Mouse (Mus musculus): Measurements from ENCODE around the gene Noxa1. TPM values are rescaled to one million over a fixed set of nuclear protein-coding genes. Genes with fewer than 3 reads are reported as not detected.

Noxa1 gene
- polyA plus RNA-seq, 1 experiment, result not detected

DNA sequence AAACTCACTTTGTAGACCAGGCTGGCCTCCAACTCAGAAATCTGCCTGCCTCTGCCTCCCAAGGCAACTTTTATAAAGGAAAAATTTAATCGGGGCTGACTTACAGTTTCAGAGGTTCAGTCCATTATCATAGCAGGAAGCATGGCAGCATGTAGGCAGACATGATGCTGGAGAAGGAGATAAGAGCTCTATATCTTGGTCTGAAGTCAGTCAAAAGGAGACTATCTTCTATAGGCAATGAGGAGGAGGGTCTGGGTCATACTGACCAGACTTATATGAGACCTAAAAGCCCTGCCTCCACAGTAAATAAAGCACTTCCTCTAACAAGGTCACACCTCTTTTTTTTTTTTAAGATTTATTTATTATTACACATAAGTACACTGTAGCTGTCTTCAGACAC is 30.7 kb downstream of the Noxa1 start:
- H3K27me3 ChIP-seq (replicated peaks; ENCODE audit: control insufficient read depth, insufficient read depth, low read length), result no peaks in the 10 kb centered on the region
- no peak for DNase-seq
- H3K27ac ChIP-seq (ENCODE audit: insufficient read depth, low read depth, low read length), result no peak overlapping the region
- H3K36me3 ChIP-seq (ENCODE audit: control insufficient read depth, insufficient read depth, low read length), result no peaks in the 10 kb centered on the region
- TF ChIP-seq POLR2A (IDR thresholded peaks at IDR 0.05; ENCODE audit: low read depth, low read length), result no peak
- TF ChIP-seq CTCF (conservative IDR thresholded peaks at IDR 0.05; ENCODE audit: insufficient read depth, insufficient read length, low read depth, low read length), result no peak
- no peak overlapping the region for H3K4me3 ChIP-seq (ENCODE audit: insufficient read depth, low read depth, low read length)
- WGBS, result 98% methylated on average over 1 of the region's 1 CpGs
- H3K4me1 ChIP-seq (ENCODE audit: control insufficient read depth, insufficient read depth, low read length), result no peaks in the 10 kb centered on the region; the same call in 1 of the 2 replicates

DNA sequence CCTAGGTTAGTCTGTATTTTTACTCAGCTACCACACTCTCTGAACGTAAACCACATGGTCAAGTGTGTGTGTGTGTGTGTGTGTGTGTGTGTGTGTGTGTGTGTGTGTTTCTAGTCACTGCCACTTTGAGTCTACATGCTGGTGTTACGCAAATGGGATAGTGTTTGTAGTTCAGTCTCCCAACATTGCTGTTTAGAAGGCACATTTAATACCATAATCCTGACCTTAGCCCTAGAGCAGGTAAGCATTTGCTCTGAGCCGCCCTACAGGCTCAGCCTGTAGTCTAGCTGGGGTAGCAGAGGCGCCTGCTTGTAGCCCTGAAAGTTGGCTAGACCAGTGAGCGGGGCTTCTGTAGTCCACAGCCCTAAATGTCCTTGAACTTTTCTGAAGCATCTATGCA is 31.4 kb downstream of the Noxa1 start:
- no peak for TF ChIP-seq CTCF (conservative IDR thresholded peaks at IDR 0.05; ENCODE audit: insufficient read depth, insufficient read length, low read depth, low read length)
- TF ChIP-seq POLR2A (IDR thresholded peaks at IDR 0.05; ENCODE audit: low read depth, low read length), result no peak
- Histone ChIP-seq H3K4me1 (ENCODE audit: control insufficient read depth, insufficient read depth, low read length) (no peaks in the 10 kb centered on the region), H3K36me3 (ENCODE audit: control insufficient read depth, insufficient read depth, low read length) (no peaks in the 10 kb centered on the region), H3K27me3 (replicated peaks; ENCODE audit: control insufficient read depth, insufficient read depth, low read length) (no peaks in the 10 kb centered on the region), H3K27ac (ENCODE audit: insufficient read depth, low read depth, low read length) (no peak overlapping the region), H3K4me3 (ENCODE audit: insufficient read depth, low read depth, low read length) (no peak overlapping the region)
- DNase-seq, result no peak
- 97% methylated on average over 5 of the region's 5 CpGs for WGBS

DNA sequence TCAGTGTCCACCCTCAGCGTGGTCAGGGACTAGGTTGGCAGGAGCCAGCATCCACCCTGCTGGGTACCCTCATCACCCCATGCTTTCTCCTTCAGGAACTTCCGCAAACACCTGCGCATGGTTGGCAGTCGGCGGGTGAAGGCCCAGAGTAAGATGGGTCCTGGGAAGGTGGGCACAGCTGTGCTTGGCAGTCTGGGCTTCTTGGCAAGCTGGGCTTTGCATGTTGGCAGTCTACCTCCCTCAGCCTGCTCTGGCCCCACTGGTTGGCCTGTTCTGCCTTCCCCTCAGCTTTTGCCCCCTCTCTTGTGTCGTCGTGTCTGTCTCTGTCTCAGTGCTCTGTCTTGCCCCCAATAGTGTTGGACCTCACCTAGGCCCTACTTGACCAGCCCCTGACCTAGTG is 36.0 kb downstream of the Noxa1 start:
- H3K36me3 ChIP-seq (ENCODE audit: control insufficient read depth, insufficient read depth, low read length), result no peaks in the 10 kb centered on the region
- H3K27me3 ChIP-seq (replicated peaks; ENCODE audit: control insufficient read depth, insufficient read depth, low read length), result no peaks in the 10 kb centered on the region
- no peak for DNase-seq
- no peak overlapping the region for H3K4me3 ChIP-seq (ENCODE audit: insufficient read depth, low read depth, low read length)
- TF ChIP-seq POLR2A (IDR thresholded peaks at IDR 0.05; ENCODE audit: low read depth, low read length) (no peak), CTCF (conservative IDR thresholded peaks at IDR 0.05; ENCODE audit: insufficient read depth, insufficient read length, low read depth, low read length) (no peak)
- 0 out of 2 replicates have a peak, but pooled peaks cover 4% of the 10 kb centered on the region for H3K4me1 ChIP-seq (ENCODE audit: control insufficient read depth, insufficient read depth, low read length)
- no peak overlapping the region for H3K27ac ChIP-seq (ENCODE audit: insufficient read depth, low read depth, low read length)
- 95% methylated on average over 7 of the region's 7 CpGs for WGBS

DNA sequence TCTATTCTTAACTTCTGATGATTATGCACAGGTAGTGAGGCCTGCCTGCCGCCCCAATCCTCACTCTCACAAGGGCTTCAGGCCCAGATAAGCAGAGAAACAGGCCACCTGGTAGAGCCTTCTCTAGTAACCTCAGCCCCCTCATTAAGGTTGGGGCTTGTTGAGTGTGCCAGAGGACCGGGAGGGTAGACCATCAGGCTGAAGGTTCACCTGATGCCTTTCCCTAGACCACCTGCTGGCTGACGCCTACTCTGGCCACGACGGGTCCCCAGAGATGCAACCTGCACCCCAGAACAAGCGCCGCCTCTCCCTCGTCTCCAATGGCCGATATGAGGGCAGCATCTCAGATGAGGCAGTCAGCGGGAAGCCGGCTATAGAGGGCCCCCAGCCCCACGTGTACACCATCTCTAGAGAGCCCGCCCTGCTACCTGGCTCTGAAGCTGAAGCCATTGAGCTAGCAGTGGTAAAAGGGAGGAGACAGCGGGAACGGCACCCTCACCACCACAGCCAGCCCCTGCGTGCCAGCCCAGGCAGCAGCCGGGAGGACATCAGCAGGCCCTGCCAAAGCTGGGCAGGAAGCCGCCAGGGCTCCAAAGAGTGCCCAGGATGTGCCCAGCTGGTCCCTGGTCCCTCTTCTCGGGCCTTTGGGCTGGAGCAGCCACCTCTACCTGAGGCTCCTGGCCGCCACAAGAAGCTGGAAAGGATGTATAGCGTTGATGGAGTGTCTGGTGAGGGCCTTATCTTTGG is 39.4 kb downstream of the Noxa1 start:
- Histone ChIP-seq H3K4me3 (ENCODE audit: insufficient read depth, low read depth, low read length) (no peak overlapping the region), H3K27ac (ENCODE audit: insufficient read depth, low read depth, low read length) (no peak overlapping the region), H3K27me3 (replicated peaks; ENCODE audit: control insufficient read depth, insufficient read depth, low read length) (no peaks in the 10 kb centered on the region), H3K36me3 (ENCODE audit: control insufficient read depth, insufficient read depth, low read length) (no peaks in the 10 kb centered on the region), H3K4me1 (ENCODE audit: control insufficient read depth, insufficient read depth, low read length) (0 out of 2 replicates have a peak, but pooled peaks cover 4% of the 10 kb centered on the region)
- no peak for TF ChIP-seq POLR2A (IDR thresholded peaks at IDR 0.05; ENCODE audit: low read depth, low read length)
- no peak for TF ChIP-seq CTCF (conservative IDR thresholded peaks at IDR 0.05; ENCODE audit: insufficient read depth, insufficient read length, low read depth, low read length)
- DNase-seq, result no peak
- WGBS, result 93% methylated on average over 21 of the region's 21 CpGs

DNA sequence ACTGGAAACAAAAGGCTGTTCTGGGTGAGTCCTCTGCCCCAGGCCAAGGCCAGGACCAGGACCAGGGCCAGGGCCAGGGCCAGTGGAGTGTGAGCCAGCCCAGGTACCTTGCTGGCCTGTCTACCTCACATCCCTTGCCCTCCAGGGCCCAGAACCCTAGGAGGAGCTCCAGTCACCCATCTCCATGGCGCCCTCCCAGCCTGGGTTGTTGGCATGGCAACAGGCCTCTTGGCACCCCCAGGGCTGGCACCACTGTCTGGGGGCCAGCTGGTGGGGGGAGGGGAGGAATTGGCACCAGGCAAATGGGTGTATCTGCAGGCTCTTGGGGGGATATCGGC is 39.9 kb downstream of the Noxa1 start:
- peak overlapping the region; percentile 72 for H3K4me3 ChIP-seq (ENCODE audit: insufficient read depth, low read depth, low read length)
- no peaks in the 10 kb centered on the region for H3K27me3 ChIP-seq (replicated peaks; ENCODE audit: control insufficient read depth, insufficient read depth, low read length)
- no peak overlapping the region for H3K27ac ChIP-seq (ENCODE audit: insufficient read depth, low read depth, low read length)
- 53% methylated on average over 2 of the region's 2 CpGs for WGBS
- TF ChIP-seq POLR2A (IDR thresholded peaks at IDR 0.05; ENCODE audit: low read depth, low read length), result no peak
- no peak for TF ChIP-seq CTCF (conservative IDR thresholded peaks at IDR 0.05; ENCODE audit: insufficient read depth, insufficient read length, low read depth, low read length)
- 0 out of 2 replicates have a peak, but pooled peaks cover 4% of the 10 kb centered on the region for H3K4me1 ChIP-seq (ENCODE audit: control insufficient read depth, insufficient read depth, low read length)
- no peaks in the 10 kb centered on the region for H3K36me3 ChIP-seq (ENCODE audit: control insufficient read depth, insufficient read depth, low read length)
- peak; percentile 27 for DNase-seq

DNA sequence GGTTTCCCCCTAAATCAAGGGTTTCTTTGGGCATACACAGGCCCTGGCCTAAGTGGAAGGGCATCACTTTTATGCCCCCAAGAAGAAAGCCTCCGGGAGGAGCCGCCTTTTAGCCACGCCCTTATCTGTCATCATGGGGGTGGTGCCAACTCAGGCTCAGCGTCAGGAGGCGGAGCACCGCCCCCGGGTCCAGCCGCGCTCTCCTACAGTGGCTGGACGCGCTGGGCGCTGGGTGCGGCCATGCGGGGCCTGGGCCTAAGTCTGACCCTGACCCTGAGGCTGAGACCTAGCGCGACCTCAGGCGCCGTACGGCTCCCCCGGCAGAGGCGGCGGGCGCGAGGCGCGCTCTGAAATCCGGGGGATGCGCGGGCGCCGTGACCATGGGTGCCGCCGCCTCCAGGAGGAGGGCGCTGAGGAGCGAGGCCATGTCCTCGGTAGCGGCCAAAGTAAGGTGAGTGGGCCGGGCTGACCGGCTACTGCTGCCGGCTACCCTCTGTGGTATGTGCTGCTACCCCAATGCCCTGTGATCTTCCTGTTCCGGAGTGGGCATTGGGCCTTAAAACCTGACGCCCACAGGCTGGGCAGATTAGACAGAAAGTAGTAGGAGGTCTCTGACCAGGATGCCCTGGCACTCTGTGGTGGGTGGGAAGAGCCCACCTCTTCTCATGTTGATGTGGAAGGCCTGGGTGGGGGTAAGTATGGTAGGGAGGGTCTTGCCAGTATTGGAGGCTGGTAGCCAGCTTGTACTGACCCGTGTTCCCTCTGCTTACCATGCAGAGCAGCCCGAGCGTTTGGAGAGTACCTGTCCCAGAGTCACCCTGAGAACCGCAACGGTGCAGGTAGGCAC is 40.5 kb downstream of the Noxa1 start, which contains the start of gene Nsmf:
Gene Nsmf, plus strand, starts transcription at position 135 of the 847 bp plus-strand sequence.
- Histone ChIP-seq H3K27me3 (replicated peaks; ENCODE audit: control insufficient read depth, insufficient read depth, low read length) (no peaks in the 10 kb centered on the region), H3K27ac (ENCODE audit: insufficient read depth, low read depth, low read length) (0 out of 2 replicates have a peak within 1 kb of the TSS, but pooled peaks have one; percentile 13), H3K4me3 (ENCODE audit: insufficient read depth, low read depth, low read length) (peak within 1 kb of the TSS; percentile 72), H3K36me3 (ENCODE audit: control insufficient read depth, insufficient read depth, low read length) (no peaks in the 10 kb centered on the region), H3K4me1 (ENCODE audit: control insufficient read depth, insufficient read depth, low read length) (0 out of 2 replicates have a peak, but pooled peaks cover 4% of the 10 kb centered on the region)
- WGBS, result 2% methylated on average over 47 of the region's 47 CpGs
- TF ChIP-seq POLR2A (IDR thresholded peaks at IDR 0.05; ENCODE audit: low read depth, low read length) (peak; percentile 36), CTCF (conservative IDR thresholded peaks at IDR 0.05; ENCODE audit: insufficient read depth, insufficient read length, low read depth, low read length) (no peak)
- DNase-seq, result peak; percentile 92

DNA sequence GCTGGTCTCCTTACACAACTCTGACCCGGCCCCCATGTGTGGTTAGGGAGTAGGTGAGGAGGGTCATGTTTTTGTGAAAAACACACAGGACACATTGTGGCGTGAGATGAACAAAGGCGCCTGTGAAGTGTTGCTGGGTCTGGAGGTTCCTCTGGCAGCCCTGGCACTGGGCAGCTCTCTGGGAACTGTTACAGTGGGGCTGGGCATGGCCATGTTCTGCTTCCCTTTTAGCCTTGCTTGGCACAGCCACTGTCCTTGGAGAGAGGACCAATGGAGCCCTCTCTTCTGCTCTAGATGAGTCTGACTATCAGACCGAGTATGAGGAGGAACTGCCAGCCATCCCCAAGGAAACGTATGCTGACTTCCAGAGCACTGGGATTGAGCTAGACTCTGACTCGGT is 41.8 kb downstream of the Noxa1 start:
- no peak for DNase-seq
- Histone ChIP-seq H3K27me3 (replicated peaks; ENCODE audit: control insufficient read depth, insufficient read depth, low read length) (no peaks in the 10 kb centered on the region), H3K4me3 (ENCODE audit: insufficient read depth, low read depth, low read length) (no peak overlapping the region), H3K36me3 (ENCODE audit: control insufficient read depth, insufficient read depth, low read length) (no peaks in the 10 kb centered on the region), H3K4me1 (ENCODE audit: control insufficient read depth, insufficient read depth, low read length) (0 out of 2 replicates have a peak, but pooled peaks cover 4% of the 10 kb centered on the region), H3K27ac (ENCODE audit: insufficient read depth, low read depth, low read length) (no peak overlapping the region)
- TF ChIP-seq CTCF (conservative IDR thresholded peaks at IDR 0.05; ENCODE audit: insufficient read depth, insufficient read length, low read depth, low read length) (no peak), POLR2A (IDR thresholded peaks at IDR 0.05; ENCODE audit: low read depth, low read length) (no peak)
- WGBS, result 95% methylated on average over 6 of the region's 6 CpGs

Data from kidney, adult 2 months (tissue).